Mouse (Mus musculus): ENCODE data around the gene Gpsm1. TPM values are rescaled to one million over a fixed set of nuclear protein-coding genes. Genes with fewer than 3 reads are reported as not detected.

Gene Gpsm1
- polyA plus RNA-seq, 1 experiment from 2014 or later: 21.4 TPM

DNA sequence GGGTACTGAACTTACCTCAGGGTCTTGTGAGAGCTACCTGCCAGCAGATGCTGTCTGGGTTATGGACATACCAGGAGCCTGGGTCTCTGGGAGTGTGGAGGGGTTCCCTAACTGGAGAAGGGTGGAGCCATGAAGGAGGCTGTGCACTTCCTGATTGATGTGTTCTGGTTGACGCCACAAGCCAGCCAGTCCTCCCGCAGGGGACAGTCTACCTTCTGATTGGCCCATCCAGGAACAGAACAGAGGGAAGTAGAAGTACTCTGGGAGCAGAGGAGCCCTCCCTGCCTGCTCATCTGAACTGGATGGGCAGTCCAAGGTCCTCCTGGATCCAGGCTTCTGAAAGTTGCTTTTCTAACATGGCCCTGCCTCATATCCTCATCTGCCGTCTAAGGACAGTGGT, 45.5 kb downstream of the Gpsm1 start, which contains the start of gene Card9:
TSS of gene Card9 (minus strand) at position 147 of the 400 bp plus-strand sequence.
- ATAC-seq (replicated peaks; ENCODE audit: insufficient number of reproducible peaks, low FRiP score, low TSS enrichment): no peak
- H3K9ac ChIP-seq (ENCODE audit: low read depth, low read length): no peak within 1 kb of the TSS
- H3K4me1 ChIP-seq (ENCODE audit: control insufficient read depth, insufficient read depth, low read length): peaks cover 4% of the 10 kb centered on the region; the same call in 1 of the 2 replicates
- WGBS (ENCODE audit: insufficient replicate concordance): 44% methylated on average over 3 of the region's 3 CpGs
- no peaks in the 10 kb centered on the region for H3K27me3 ChIP-seq (ENCODE audit: control insufficient read depth, insufficient read depth, low read length)
- H3K4me2 ChIP-seq: no peak within 1 kb of the TSS
- H3K4me3 ChIP-seq (ENCODE audit: low read depth, low read length): no peak within 1 kb of the TSS
- no peaks in the 10 kb centered on the region for H3K9me3 ChIP-seq (replicated peaks; ENCODE audit: control insufficient read depth, low read length)
- H3K27ac ChIP-seq (ENCODE audit: low read depth, low read length): no peak within 1 kb of the TSS
- H3K36me3 ChIP-seq (ENCODE audit: control insufficient read depth, insufficient read depth, low read length): peaks cover 3% of the 10 kb centered on the region; the same call in 1 of the 2 replicates

DNA sequence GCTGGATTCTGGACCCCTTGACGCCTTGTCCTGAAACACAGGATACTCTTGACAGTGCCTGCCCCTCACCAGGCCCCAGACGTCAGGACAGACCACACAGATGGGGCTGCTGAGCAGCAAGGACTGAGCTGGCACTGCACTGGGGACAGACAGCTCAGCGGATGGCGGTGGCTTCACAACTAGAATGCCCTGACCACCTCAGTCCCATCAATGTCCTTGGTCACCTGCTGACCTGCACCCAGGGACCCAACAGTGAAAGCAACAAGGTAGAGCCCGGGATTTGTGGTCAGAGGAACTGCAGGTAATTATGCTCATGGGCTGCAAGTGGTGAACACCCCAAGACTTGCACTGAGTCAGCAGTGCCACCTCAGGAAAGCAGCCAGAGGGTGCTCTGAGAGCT, 47.7 kb downstream of the Gpsm1 start:
- H3K36me3 ChIP-seq (ENCODE audit: control insufficient read depth, insufficient read depth, low read length): peaks cover 17% of the 10 kb centered on the region
- H3K9me3 ChIP-seq (replicated peaks; ENCODE audit: control insufficient read depth, low read length): no peaks in the 10 kb centered on the region
- no peak overlapping the region for H3K4me3 ChIP-seq (ENCODE audit: low read depth, low read length)
- 73% methylated on average over 5 of the region's 5 CpGs for WGBS (ENCODE audit: insufficient replicate concordance)
- H3K4me1 ChIP-seq (ENCODE audit: control insufficient read depth, insufficient read depth, low read length): peaks cover 4% of the 10 kb centered on the region; the same call in 1 of the 2 replicates
- no peak for ATAC-seq (replicated peaks; ENCODE audit: insufficient number of reproducible peaks, low FRiP score, low TSS enrichment)
- no peaks in the 10 kb centered on the region for H3K27me3 ChIP-seq (ENCODE audit: control insufficient read depth, insufficient read depth, low read length)
- no peak overlapping the region for H3K4me2 ChIP-seq
- H3K27ac ChIP-seq (ENCODE audit: low read depth, low read length): no peak overlapping the region
- no peak overlapping the region for H3K9ac ChIP-seq (ENCODE audit: low read depth, low read length)

DNA sequence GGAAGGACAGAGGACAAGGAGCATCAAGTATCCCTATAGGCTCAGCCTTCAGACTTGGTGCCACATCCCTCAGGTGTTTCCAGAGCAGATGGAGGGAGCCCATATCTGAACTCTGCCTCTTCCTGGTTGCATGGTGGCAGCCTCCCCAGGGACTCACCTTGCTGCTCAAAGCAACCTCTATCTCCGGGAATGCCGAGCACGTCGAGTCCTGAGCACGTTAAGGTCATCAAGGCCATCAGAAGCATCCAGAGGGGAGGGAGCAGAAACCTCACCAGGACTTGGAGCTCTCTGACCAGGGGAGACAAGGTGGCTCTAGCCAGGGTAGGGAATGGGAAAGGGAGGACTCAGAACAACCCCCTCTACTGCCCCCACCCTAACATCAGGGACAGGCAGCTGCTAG, 48.2 kb downstream of the Gpsm1 start:
- Histone ChIP-seq H3K4me3 (ENCODE audit: low read depth, low read length) (no peak overlapping the region), H3K27me3 (ENCODE audit: control insufficient read depth, insufficient read depth, low read length) (no peaks in the 10 kb centered on the region), H3K9me3 (replicated peaks; ENCODE audit: control insufficient read depth, low read length) (no peaks in the 10 kb centered on the region), H3K9ac (ENCODE audit: low read depth, low read length) (no peak overlapping the region), H3K4me1 (ENCODE audit: control insufficient read depth, insufficient read depth, low read length) (peaks cover 4% of the 10 kb centered on the region; the same call in 1 of the 2 replicates), H3K27ac (ENCODE audit: low read depth, low read length) (no peak overlapping the region), H3K36me3 (ENCODE audit: control insufficient read depth, insufficient read depth, low read length) (peaks cover 17% of the 10 kb centered on the region), H3K4me2 (no peak overlapping the region)
- no peak for ATAC-seq (replicated peaks; ENCODE audit: insufficient number of reproducible peaks, low FRiP score, low TSS enrichment)
- 66% methylated on average over 5 of the region's 5 CpGs for WGBS (ENCODE audit: insufficient replicate concordance)

DNA sequence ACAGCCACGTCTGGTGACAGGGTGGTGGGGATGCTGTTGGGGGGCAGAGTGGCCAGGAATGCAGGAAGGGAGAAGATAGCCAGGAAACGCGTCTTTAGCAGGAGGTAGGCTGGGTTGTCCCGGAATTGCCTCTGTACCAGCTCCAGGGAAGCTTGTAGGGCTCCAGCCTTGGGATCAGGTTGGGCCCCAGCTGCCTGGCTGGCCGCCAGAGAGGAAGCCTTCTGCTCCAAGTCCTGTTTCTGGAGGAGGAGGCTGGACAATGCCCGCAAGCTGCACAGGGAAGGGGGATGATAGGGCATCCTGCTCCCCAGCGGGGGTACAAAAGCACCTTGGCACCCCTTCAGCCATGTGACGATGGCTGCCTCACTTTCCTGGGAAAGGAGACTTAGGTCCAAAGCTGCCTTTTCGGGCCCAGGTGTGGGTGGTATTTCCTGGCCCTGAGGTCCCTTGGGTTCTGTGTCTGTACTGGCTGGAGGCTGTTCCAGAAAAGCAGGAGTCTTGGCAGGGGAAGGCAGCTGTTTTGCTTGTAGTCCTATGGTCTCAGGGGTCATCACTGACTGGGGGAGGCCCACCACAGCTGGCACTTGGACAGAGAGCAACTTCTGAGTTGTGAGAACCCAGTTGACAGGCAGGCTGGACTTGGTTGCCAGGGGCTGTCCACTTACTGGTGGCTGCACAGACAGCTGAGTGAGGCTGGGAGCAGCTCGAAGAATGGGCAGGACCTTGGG, 49.6 kb downstream of the Gpsm1 start:
- H3K4me3 ChIP-seq (ENCODE audit: low read depth, low read length): no peak overlapping the region
- peak overlapping the region; percentile 5 for H3K27ac ChIP-seq (ENCODE audit: low read depth, low read length)
- WGBS (ENCODE audit: insufficient replicate concordance): 71% methylated on average over 10 of the region's 10 CpGs
- H3K36me3 ChIP-seq (ENCODE audit: control insufficient read depth, insufficient read depth, low read length): peaks cover 26% of the 10 kb centered on the region
- no peak overlapping the region for H3K9ac ChIP-seq (ENCODE audit: low read depth, low read length)
- H3K27me3 ChIP-seq (ENCODE audit: control insufficient read depth, insufficient read depth, low read length): no peaks in the 10 kb centered on the region
- no peak for ATAC-seq (replicated peaks; ENCODE audit: insufficient number of reproducible peaks, low FRiP score, low TSS enrichment)
- no peaks in the 10 kb centered on the region for H3K9me3 ChIP-seq (replicated peaks; ENCODE audit: control insufficient read depth, low read length)
- no peak overlapping the region for H3K4me2 ChIP-seq
- peaks cover 4% of the 10 kb centered on the region; the same call in 1 of the 2 replicates for H3K4me1 ChIP-seq (ENCODE audit: control insufficient read depth, insufficient read depth, low read length)

DNA sequence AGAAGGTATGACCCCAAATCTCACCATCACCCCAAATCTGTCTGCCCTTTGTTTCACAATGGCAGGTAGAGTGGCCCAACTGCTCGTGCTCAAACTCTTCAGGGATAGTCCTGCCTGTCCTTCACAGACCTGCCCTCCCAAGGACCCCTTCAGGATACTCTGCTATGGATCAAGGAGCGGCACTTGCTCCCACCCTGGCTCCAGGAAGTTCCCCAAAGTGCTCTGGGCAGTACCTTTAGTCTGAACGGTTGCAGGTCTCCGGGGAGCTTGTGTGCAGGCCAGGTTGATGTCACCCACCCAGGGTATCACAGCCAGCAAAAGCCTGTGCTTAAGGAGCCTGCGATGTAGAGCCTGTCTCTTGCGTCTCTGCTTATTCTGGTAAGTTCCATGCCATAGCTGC, 52.6 kb downstream of the Gpsm1 start:
- WGBS (ENCODE audit: insufficient replicate concordance): 87% methylated on average over 6 of the region's 6 CpGs
- no peak for ATAC-seq (replicated peaks; ENCODE audit: insufficient number of reproducible peaks, low FRiP score, low TSS enrichment)
- H3K4me2 ChIP-seq: no peak overlapping the region
- no peak overlapping the region for H3K4me3 ChIP-seq (ENCODE audit: low read depth, low read length)
- no peaks in the 10 kb centered on the region for H3K27me3 ChIP-seq (ENCODE audit: control insufficient read depth, insufficient read depth, low read length)
- H3K9me3 ChIP-seq (replicated peaks; ENCODE audit: control insufficient read depth, low read length): no peaks in the 10 kb centered on the region
- H3K9ac ChIP-seq (ENCODE audit: low read depth, low read length): no peak overlapping the region
- peaks cover 37% of the 10 kb centered on the region for H3K36me3 ChIP-seq (ENCODE audit: control insufficient read depth, insufficient read depth, low read length)
- H3K27ac ChIP-seq (ENCODE audit: low read depth, low read length): no peak overlapping the region
- peaks cover 4% of the 10 kb centered on the region; the same call in 1 of the 2 replicates for H3K4me1 ChIP-seq (ENCODE audit: control insufficient read depth, insufficient read depth, low read length)

DNA sequence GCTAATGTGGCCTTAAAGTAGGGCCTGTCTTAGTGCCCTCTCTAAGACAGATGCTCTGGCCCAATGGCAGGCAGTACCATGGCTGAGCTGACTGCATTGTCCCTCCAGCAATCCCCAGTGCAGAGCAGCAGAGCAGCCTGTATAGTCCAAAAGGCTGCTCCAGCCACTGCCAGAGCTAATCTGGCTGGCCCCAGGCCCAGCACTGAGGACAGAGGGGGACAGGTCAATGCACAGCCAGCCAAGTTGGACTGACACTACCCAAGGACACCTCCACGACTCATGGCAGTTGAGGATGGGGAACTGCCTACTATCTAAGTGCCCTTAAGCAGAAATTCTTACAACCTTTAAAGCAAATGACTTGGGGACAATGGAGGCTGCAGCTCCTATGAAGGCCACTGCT, 53.3 kb downstream of the Gpsm1 start:
- Histone ChIP-seq H3K4me1 (ENCODE audit: control insufficient read depth, insufficient read depth, low read length) (peaks cover 4% of the 10 kb centered on the region; the same call in 1 of the 2 replicates), H3K9me3 (replicated peaks; ENCODE audit: control insufficient read depth, low read length) (no peaks in the 10 kb centered on the region), H3K9ac (ENCODE audit: low read depth, low read length) (no peak overlapping the region), H3K27me3 (ENCODE audit: control insufficient read depth, insufficient read depth, low read length) (no peaks in the 10 kb centered on the region), H3K4me2 (no peak overlapping the region), H3K36me3 (ENCODE audit: control insufficient read depth, insufficient read depth, low read length) (peaks cover 43% of the 10 kb centered on the region), H3K27ac (ENCODE audit: low read depth, low read length) (no peak overlapping the region), H3K4me3 (ENCODE audit: low read depth, low read length) (no peak overlapping the region)
- 73% methylated on average over 1 of the region's 1 CpGs for WGBS (ENCODE audit: insufficient replicate concordance)
- ATAC-seq (replicated peaks; ENCODE audit: insufficient number of reproducible peaks, low FRiP score, low TSS enrichment): no peak

DNA sequence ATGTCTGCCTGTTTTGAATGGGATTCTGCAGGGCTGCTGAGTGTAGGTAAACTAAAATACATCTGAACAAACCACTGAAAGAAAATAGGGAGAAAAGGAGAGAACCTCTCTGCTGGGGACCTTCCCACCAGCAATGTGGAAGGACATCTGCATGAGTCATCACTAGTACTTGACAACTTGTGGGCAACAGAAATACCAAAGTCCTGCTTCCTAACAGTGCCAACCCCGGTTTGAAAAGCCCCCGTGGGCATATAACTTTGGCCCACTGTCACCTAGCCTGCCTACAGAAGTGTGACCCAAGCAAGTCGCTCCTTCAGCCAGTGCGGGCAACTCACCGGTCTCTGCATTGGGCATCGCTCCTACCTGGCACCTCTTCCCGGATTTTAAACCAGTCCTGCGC, 57.1 kb downstream of the Gpsm1 start:
- no peak overlapping the region for H3K9ac ChIP-seq (ENCODE audit: low read depth, low read length)
- no peak overlapping the region for H3K27ac ChIP-seq (ENCODE audit: low read depth, low read length)
- no peaks in the 10 kb centered on the region for H3K4me1 ChIP-seq (ENCODE audit: control insufficient read depth, insufficient read depth, low read length)
- H3K36me3 ChIP-seq (ENCODE audit: control insufficient read depth, insufficient read depth, low read length): peaks cover 49% of the 10 kb centered on the region
- ATAC-seq (replicated peaks; ENCODE audit: insufficient number of reproducible peaks, low FRiP score, low TSS enrichment): no peak
- no peaks in the 10 kb centered on the region for H3K9me3 ChIP-seq (replicated peaks; ENCODE audit: control insufficient read depth, low read length)
- H3K4me2 ChIP-seq: no peak overlapping the region
- 88% methylated on average over 8 of the region's 8 CpGs for WGBS (ENCODE audit: insufficient replicate concordance)
- no peak overlapping the region for H3K4me3 ChIP-seq (ENCODE audit: low read depth, low read length)
- H3K27me3 ChIP-seq (ENCODE audit: control insufficient read depth, insufficient read depth, low read length): no peaks in the 10 kb centered on the region

DNA sequence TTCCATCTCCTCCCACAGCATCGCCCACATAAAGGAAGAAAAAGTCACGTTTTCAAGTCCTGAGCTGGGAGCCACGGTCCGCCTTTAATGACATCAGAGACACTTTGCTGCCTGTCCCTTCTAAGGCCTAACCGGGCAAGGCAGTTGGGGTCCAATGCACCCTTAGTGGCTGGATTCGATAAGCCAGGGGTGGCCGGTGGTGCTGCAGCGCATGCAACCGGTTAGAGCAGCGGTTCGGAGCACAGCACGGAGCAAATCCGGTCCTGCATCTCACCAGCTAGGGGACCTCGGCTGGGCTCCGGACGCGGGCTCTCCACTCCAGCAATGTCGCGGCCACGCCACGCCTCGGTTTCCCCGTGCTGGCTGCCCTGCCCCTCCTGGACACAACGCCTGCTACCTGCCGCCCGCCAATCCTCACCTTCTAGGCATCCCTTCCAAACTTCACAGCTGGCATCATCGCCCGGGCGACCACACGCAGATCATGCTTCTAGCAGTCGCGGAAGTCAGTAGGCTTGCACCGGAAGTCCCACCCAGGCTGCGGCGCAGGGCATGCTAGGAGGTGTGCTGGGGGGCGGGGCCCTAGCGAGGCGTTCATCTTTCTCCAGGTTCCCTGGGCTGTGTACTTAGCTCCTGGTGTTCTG, 64.9 kb downstream of the Gpsm1 start, which contains the start of gene Snapc4:
TSS of gene Snapc4 (minus strand) at position 523 of the 641 bp plus-strand sequence.
- peak within 1 kb of the TSS; percentile 92 for H3K4me2 ChIP-seq
- H3K4me1 ChIP-seq (ENCODE audit: control insufficient read depth, insufficient read depth, low read length): peaks cover 4% of the 10 kb centered on the region
- H3K36me3 ChIP-seq (ENCODE audit: control insufficient read depth, insufficient read depth, low read length): peaks cover 42% of the 10 kb centered on the region
- H3K27ac ChIP-seq (ENCODE audit: low read depth, low read length): no peak within 1 kb of the TSS
- under 1% methylated on average over 38 of the region's 38 CpGs for WGBS (ENCODE audit: insufficient replicate concordance)
- peak; percentile 87 for ATAC-seq (replicated peaks; ENCODE audit: insufficient number of reproducible peaks, low FRiP score, low TSS enrichment)
- H3K4me3 ChIP-seq (ENCODE audit: low read depth, low read length): peak within 1 kb of the TSS; percentile 89
- H3K9ac ChIP-seq (ENCODE audit: low read depth, low read length): peak within 1 kb of the TSS; percentile 85
- H3K9me3 ChIP-seq (replicated peaks; ENCODE audit: control insufficient read depth, low read length): no peaks in the 10 kb centered on the region
- no peaks in the 10 kb centered on the region for H3K27me3 ChIP-seq (ENCODE audit: control insufficient read depth, insufficient read depth, low read length)

Data from heart, embryonic 11.5 days (tissue).